Mouse (Mus musculus) layer of hippocampus, postnatal 14 days (tissue): ENCODE data around the gene Magoh. TPM values are rescaled to one million over a fixed set of nuclear protein-coding genes. Genes with fewer than 3 reads are reported as not detected.
A peak's percentile ranks its signal among the peaks of the same experiment; 100 is the strongest.

ENCODE experiments used
- DNase-seq, 2 experiments: peaks; one replicate each; pipeline ENCODE4 v3.0.0; 2021 to 2022; ENCODE audit warnings: low spot score in 2 of 2, mixed read lengths in 1 of 2
- long read RNA-seq, 2 experiments: library from polyadenylated mRNA; stranded (forward); transcript quantifications; one replicate each; pipeline ENCODE4 v2.0.0; 2021
- total RNA-seq, 2 experiments: library from RNA; stranded (reverse); gene quantifications; 2 replicates each; pipeline ENCODE4 v1.2.3; 2021

Magoh gene
- 10 to 100 TPM; 37.4 to 40.5 TPM for total RNA-seq
- long read RNA-seq, experiment 1, transcript Magoh-201 (5 exons, 692 nt): major isoform, 10 of 12 reads
- long read RNA-seq, experiment 1, partial matches to known transcripts: 1 of 12 reads
- long read RNA-seq, experiment 1, other reads (novel, unspliced or antisense): 1 of 12 reads
- long read RNA-seq, experiment 2, transcript Magoh-201 (5 exons, 692 nt): major isoform, 21 of 25 reads
- long read RNA-seq, experiment 2, partial matches to known transcripts: 0 of 25 reads
- long read RNA-seq, experiment 2, other reads (novel, unspliced or antisense): 4 of 25 reads

GRCm38 (mm10) chr4:107879254-107880050 lies at the start of gene Magoh:
Gene Magoh (plus strand): TSS chr4:107879755.
- peak; percentile 96 to 97 for DNase-seq

DNA sequence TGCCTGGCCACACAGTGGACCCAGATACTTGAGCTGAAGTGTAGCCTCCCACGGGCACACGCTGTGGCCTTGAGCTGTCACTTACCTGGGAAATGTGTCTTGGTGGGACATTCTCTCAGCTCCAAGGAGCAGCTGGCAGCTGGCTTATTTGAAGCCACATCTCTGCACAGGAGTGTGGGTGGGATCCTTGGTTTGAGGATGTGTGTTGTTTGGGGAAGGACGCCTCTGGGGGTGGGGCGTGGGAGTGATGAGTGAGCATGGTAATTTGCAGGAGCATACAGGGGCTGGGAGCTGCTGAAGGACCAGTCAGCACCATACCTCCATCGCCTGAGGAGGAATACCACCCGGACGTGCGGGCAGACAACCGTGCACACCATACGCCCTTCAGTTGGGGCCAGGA lies 49.4 kb upstream of the Magoh start:
- DNase-seq: no peak

- no peak for DNase-seq
These were observed 48.7 kb upstream of the Magoh start for GRCm38 (mm10) chr4:107830821-107831221.

DNA sequence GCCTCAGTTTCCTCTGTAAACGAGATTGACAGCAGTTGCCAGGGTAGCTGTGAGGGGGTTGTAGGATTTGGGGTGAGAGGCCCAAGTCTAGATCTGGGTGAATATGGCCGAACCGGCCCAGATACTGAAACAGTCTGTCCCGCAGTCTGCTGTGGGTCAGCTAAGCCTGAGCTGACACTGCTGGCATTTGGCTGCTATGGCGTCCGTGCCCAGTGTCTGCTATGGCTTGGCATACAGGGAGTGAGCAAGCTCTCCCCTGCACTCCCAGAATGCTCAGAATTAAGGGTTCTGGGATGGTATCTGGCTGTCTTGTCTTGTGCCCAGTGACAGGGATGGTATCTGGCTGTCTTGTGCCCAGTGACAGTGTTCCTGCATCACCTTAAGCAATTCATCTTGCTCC lies 47.9 kb upstream of the Magoh start:
- no peak for DNase-seq

GRCm38 (mm10) chr4:107833525-107833924 lies 46.0 kb upstream of the Magoh start:
- DNase-seq: no peak

DNA sequence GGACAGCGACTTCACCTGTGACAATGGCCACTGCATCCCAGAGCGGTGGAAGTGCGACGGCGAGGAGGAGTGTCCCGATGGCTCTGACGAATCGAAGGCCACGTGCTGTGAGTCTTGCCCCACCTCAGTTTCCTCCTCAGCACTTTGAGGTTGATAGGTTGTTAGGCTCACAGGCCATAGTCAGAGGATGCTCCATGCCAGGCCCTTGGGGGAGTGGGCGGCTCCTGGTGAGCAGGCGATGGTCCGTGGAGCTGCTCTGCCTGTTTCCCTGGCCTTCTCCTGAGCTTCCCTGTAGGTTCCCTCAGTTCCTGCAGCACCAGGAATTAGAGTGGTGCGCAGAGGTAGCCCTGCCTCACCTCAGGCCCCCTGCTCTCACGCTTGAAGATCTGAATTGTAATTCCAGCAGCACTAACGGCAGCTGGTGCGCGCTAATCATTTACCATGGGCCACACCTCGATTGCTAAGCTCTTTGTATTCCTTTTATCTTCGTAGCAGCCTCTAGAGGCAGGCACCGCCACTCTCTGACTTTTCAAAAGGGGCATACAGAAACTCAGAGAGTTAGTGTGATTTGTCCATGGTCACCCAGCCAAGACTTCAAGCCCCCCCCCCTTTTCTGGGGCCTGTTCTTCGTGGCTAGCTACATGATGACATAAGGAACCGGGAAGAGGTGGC lies 44.8 kb upstream of the Magoh start:
- no peak for DNase-seq

DNA sequence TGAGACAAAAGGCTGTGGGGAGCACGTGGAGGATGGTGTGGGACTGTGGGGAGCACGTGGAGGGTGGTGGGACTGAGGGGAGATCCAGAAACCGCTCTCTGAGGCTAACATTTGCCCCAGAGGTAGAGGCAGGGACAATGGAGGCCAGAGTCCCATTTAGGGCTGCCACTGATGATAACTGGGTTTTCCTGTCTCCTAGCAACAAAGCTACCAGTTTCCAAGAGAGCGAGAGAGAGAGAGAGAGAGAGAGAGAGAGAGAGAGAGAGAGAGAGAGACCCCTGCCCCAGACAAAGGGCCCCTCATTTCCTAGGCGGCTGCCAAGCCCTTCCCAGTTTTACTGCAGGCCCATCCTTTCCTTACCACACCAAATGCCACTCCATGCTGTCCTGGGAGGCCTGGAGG lies 44.0 kb upstream of the Magoh start:
- DNase-seq: no peak

GRCm38 (mm10) chr4:107836758-107837157 lies 42.8 kb upstream of the Magoh start:
- DNase-seq: peak; percentile 69 to 84

DNA sequence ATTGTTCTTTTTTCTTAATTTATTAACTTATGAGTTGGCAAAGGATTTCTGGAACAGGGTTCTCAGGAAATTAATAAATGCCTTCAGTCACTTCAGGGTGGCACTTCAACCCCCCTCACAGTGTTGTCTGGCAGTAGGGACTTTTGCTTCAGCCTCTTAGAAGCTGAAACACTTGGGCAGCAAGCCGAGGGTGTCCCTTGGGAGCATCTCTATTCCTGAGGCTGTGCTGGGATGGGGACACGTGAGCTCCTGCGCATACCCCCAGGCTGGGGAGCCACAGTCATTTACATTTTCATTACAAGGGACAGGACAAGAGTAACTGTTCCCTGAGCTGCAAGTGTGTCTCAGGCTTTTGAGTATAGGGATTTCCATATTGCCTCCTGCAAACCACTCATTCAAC lies 41.6 kb upstream of the Magoh start:
- no peak for DNase-seq

- no peak for DNase-seq
These were observed 35.9 kb upstream of the Magoh start for GRCm38 (mm10) chr4:107843687-107844086.

GRCm38 (mm10) chr4:107844971-107845370 lies 34.6 kb upstream of the Magoh start:
- peak; percentile 81 to 84 for DNase-seq

GRCm38 (mm10) chr4:107846795-107847194 lies 32.8 kb upstream of the Magoh start:
- no peak for DNase-seq

GRCm38 (mm10) chr4:107848546-107848945 lies 31.0 kb upstream of the Magoh start:
- no peak for DNase-seq

DNA sequence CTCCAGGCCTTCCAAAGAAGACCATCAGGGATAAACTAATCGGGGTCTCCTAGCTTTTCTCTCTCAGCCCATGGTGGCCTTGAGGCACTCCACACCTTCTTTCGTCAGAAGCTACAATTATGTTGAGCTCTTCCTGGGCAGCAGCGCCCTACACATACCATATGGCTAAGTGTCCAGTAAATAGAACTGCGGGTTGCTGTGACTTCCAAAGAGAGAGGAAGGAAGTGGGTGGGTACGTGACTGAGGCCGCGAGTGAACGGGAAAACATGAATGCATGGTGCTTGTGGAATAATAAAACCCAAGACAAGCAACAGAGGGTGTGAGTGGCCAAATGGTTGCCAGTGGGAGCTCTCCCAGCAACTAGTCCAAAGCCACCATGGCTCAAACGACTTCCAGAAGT lies 29.9 kb upstream of the Magoh start:
- DNase-seq: no peak

- no peak for DNase-seq
These were observed 29.5 kb upstream of the Magoh start for GRCm38 (mm10) chr4:107850091-107850490.

DNA sequence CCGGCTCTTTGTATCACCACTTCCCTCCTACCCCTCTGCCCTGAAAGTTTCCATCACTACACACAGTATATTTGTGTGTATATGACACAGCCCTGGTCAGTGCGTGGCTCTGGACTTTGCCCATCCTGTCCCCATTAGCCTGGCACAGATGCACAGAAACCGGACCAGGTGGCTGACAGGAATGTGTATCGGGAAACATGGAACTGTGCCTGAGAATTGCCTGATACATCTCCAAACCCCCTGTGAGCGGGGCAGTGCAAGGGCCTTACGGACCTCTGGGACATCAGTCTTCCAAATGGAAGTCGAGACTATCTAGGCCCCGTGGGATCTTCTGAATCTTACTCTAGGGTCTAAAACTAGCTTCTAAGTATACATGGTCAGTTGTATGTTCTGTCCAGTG lies 26.2 kb upstream of the Magoh start:
- DNase-seq: no peak

DNA sequence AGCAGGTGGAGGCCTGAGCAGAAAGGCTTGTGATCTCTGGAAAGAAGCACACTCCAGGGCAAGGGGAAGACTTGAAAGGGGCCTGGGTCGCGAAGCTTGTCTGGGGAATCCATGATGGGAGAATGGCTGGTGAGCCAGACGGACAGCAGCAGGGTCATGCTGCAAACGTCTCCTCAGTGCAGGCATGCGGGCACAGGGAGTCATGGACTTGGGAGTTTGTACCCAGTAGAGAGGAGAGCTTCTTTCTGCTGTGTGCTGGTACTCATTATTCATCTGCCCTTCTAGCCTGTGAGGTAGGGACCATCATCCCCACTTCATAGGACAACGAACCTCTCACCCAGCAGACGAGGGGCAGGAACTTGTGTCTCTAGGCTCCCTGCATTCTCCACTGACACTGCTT lies 25.7 kb upstream of the Magoh start:
- no peak for DNase-seq

DNA sequence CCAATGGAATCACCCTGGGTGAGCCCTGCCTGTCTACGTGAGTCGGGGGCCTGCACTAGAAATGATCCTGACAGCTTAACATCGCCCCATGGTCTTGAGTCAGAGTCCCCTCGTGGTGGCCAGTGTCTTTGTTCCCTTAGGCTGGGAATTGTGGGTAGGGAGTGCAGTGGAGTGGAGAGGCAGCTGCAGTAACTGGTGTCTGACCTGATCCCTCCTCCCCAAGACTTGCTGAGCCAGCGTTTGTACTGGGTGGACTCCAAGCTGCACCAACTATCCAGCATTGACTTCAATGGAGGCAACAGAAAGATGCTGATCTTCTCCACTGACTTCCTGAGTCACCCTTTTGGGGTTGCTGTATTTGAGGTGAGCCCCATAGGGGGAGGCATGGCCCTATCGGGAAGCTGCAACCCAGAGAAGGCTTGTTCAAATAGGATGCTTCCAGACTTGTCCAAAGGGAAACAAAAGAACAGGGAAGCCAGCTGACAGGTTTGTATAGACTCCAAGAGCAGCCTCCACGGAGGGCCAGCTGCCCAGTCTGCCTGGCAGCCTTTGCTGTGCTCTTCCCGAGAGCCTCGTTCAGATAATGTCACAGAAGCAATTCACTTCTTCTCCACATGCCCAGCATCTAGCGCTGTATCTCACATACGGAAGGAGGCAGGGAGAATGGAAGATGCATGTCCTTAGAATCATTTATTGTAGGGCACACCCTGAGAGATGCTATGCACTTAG lies 22.4 kb upstream of the Magoh start:
- peak in 1 of 2 experiments; percentile 33 for DNase-seq

DNA sequence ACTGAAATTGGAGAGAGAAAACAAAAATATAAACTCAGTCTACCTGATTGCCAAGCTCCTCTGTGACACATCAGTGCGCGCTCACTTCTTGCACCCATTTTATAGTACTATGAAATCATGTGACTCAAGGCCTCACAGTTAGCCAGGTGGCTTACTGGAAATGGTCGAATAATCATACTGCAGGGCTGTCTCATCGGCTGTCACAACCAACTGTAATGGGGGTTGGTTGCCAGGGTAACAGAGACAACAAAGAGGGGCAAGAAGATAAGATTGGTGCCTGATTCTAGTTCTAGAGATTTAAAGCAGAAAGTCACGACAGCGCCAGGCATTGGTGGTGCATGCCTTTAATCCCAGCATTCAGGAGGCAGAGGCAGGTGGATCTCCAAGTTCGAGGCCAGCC lies 20.6 kb upstream of the Magoh start:
- DNase-seq: peak in 1 of 2 experiments; percentile 59

DNA sequence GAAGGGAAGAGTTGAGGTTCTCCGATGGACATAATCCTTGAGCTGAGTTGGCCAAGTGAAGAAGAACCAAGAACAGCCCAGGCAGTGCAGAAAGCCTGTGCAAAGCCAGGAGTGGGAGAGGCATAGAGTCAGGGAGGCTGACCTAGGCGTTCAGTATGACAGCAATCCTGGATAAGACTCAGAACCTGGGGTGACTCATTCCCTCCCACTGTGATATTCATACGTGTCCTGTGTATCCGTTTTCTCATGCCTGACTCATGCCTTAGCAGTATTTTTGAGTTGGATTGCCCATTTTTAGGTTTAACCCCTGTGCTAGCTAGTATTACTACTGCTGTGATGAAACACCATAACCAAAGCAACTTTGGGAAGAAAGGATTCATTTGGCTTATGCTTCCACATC lies 14.7 kb upstream of the Magoh start:
- DNase-seq: no peak

DNA sequence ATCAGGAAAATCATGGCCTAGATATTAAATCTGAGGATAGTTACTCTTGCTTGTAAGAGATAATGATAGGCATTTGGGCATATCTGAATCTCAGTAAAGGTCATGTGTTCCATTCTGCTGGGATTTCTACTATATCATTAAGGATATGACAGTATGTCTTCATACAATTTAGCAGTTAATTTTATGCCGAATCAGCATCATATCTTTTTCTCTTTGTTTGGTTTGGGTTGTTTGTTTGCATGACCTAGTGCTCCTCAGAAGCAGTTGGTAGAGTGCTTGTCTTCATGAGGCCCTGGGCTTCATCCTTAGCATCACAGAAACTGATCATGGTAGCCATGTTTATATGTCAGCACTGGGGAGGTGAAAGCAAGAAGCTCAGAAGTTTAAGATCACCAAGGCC lies 2.1 kb downstream of the Magoh start:
- no peak for DNase-seq
